Mouse (Mus musculus) spleen, postnatal 4 days (tissue): ENCODE measurements around the gene Bfsp1.

Experiments used
- DNase-seq, 2 experiments: peaks; one replicate each; pipeline ENCODE4 v3.0.0; 2022; ENCODE audit warnings: low spot score in 2 of 2

The Bfsp1 gene

DNA sequence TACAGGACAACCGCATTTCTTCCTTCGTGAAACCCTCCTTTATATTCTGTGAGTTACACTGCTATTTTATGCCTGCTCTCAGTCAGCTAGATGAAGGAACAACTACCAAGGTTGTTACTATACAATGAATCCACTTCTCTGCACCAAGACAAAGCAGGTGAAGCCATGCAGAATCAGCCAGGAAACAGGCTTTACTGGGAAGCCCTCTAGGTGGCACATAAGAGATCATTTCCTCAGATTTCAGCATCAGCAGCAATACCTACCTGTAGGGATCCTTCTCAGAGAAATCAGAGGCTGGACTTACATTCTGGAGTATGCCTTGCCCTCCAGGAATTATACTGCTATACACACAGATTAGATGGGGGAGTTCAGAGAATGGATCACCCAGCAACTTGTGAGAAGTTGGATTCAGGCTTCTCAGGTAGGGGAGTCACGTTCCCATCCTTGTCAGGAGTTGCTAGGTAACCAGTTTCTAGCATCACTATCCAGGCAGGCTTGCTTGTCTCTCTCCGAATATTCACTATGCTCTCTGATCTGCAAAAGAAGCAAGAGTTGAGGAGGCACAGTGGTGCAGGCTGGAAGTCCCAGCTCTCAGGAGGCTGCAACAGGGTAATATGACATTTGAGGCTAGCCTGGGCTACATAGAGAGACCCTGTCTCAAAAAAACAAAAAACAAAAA, 66.5 kb downstream of the Bfsp1 start:
- no peak for DNase-seq

DNA sequence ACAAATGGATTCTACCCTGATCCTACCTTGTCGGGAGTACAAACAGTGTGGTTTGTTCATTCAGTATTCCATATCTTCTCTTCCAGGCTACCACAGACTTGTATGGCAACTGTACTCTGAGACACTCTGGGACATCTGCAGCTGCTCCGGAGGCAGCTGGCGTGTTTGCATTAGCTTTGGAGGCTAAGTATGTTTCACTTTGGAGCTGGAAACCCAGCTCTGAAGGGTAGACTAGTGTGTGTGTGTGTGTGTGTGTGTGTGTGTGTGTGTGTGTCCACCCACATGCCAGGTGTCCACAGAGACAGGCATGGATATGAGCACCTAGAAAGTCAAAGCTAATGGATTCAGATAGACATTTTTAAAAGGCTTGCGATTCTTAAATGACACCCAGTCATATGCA, 67.1 kb downstream of the Bfsp1 start:
- no peak for DNase-seq

DNA sequence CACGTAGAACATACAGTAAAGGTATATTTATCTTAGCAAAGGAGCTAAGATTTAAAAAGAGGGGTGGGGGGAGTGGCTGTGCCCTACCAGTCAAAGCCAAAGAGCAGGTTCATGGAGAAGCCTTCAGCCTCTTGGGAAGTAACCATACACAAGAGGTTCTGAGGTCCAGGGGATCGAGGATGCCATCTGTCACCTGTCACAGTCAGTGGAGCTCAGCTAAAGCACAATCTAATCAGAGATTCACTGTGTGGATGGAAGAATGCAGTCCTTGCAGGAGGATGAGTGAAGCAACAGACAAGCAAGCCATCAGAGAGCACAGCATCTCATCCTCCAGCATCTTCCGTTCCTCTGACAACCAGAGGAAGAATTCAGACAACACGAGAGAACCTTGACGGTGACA, 73.1 kb downstream of the Bfsp1 start:
- DNase-seq: no peak

- DNase-seq: peak in 1 of 2 experiments; percentile 1
Observed at GRCm38 (mm10) chr2:143780310-143780709, 82.7 kb downstream of the Bfsp1 start.
